Mouse (Mus musculus) olfactory bulb, adult 2 months (tissue): ENCODE measurements around the gene Tnfrsf21. TPM values are rescaled to one million over a fixed set of nuclear protein-coding genes. Genes with fewer than 3 reads are reported as not detected.

Experiments
- H3K27ac ChIP-seq: fragments of 200-500 bp; 2 replicates; pipeline ENCODE4 v1.5.1; 2012; ENCODE audit warnings: low read depth, low read length; ENCODE audit not compliant: insufficient read depth
- H3K4me1 ChIP-seq: fragments of 200-500 bp; 2 replicates; pipeline ENCODE4 v1.6.1; 2012; ENCODE audit warnings: low read length; ENCODE audit not compliant: control insufficient read depth, insufficient read depth
- H3K4me3 ChIP-seq: fragments of 200-500 bp; 2 replicates; pipeline ENCODE4 v1.5.1; 2012; ENCODE audit warnings: mild to moderate bottlenecking, low read depth, low read length, moderate library complexity; ENCODE audit not compliant: insufficient read depth
- CTCF ChIP-seq: fragments of 200-500 bp; IDR thresholded peaks from 2 replicates; pipeline ENCODE4 v1.5.1; 2012; ENCODE audit warnings: low read depth, mild to moderate bottlenecking, low read length, moderate library complexity; ENCODE audit not compliant: insufficient read depth
- POLR2A ChIP-seq: fragments of 200-500 bp; IDR thresholded peaks from 2 replicates; pipeline ENCODE4 v1.6.1; 2012; ENCODE audit warnings: mild to moderate bottlenecking, low read depth, low read length, moderate library complexity; ENCODE audit not compliant: insufficient read depth
- WGBS: fragments of 180-500 bp; shearing (Covaris S2); methylation state at CpG from one replicate; pipeline ENCODE4 v1.1.7; 2018; 5-methylcytosine and 5-hydroxymethylcytosine counted together
- polyA plus RNA-seq: library from polyadenylated mRNA; stranded (reverse); fragments of >200 nt; gene quantifications from 2 replicates; pipeline ENCODE4 v1.2.4, GENCODE M21; 2012; ENCODE audit warnings: low replicate concordance; ENCODE audit not compliant: missing spikeins, insufficient read depth, insufficient read length

Gene Tnfrsf21
- polyA plus RNA-seq, 1 experiment = not detected

DNA sequence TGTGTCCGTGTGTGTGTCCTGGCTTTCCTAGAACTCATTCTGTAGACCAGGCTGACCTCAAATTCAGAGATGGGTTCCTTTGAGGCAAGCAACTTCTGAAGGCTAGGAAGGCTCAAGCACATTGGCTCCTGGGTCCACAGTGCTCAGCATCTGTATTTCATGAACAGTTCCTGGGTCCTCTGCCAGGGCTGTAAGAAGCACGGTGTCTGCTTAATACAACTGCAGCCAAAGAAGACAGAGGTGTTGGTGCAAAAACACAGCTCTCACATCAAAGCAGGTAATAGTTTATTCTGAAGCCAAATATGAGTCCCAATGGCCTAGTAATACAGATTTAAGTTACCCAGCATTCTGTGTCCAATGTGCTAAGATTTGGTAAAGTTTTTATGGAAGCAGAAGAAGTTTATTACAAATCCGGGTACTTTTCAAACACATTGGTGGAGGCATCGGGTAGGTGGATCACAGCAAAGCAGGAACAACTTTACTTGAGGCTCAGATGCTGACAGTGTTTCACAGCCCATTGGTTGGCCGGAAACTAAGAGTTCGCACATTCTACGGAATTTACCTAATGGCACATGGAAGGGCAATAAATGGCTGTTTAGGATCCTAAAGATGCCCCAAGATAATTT lies 112.7 kb downstream of the Tnfrsf21 start:
- H3K27ac ChIP-seq = no peak overlapping the region
- 96% methylated on average over 7 of the region's 7 CpGs for WGBS
- H3K4me3 ChIP-seq = no peak overlapping the region
- TF ChIP-seq POLR2A (no peak), CTCF (no peak)
- no peaks in the 10 kb centered on the region for H3K4me1 ChIP-seq

DNA sequence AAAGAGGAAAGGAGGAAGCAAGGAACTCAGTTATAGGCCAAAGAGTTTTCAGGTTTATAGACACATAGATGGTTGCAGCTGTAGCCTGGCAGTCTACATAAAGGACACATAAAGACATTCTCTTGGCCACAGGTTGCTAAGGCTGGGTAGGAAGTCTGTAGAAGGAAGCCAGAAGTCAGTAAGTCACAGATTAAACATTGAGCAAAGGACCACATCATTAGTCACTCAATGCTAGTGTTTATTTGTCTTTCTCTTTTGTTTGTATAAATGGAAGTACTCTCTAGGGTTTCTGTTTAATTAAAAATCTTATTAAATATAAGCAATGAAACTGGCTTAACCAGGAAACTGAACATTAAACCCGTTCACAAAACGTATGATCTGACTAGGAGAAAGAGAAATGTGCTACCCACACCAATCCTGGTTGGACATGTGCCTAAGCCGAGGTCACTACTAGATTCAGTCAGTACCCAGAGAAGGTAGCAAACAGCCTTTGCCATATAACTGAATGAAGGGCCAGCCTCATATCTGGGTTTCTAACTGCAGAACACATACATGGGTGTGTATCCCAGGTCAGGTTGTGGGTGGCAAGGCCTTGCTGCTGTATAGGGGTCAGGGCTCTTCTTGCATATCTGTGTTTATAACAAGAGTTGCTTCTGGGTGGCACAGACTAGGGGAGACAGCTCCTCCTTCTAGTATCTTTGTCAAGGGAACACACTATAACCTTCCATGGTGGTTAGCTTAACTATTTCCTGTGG lies 113.9 kb downstream of the Tnfrsf21 start:
- H3K4me1 ChIP-seq = no peaks in the 10 kb centered on the region
- no peak overlapping the region for H3K27ac ChIP-seq
- 86% methylated on average over 3 of the region's 3 CpGs for WGBS
- TF ChIP-seq CTCF = no peak
- no peak for TF ChIP-seq POLR2A
- H3K4me3 ChIP-seq = no peak overlapping the region

DNA sequence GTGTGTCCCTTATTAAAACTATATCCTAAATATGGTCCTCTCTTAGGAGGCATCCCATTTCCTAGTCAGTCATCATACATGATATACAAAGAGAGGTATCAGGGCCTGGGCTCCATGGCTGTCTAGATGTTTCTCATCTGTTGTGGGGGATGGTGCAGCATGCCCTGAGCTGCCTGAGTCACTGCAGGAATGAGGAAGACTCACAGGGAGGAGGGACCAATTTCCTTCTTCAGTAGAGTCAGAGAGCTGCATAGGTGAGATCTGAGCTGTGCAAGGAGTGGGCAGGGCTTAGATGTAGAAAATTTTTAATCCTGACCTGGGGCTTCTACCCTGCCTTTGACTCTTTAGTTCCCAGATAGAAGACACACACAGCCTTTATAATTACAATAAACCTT lies 114.5 kb downstream of the Tnfrsf21 start:
- Histone ChIP-seq H3K4me3 (no peak overlapping the region), H3K4me1 (no peaks in the 10 kb centered on the region), H3K27ac (no peak overlapping the region)
- TF ChIP-seq POLR2A = no peak
- TF ChIP-seq CTCF = no peak

DNA sequence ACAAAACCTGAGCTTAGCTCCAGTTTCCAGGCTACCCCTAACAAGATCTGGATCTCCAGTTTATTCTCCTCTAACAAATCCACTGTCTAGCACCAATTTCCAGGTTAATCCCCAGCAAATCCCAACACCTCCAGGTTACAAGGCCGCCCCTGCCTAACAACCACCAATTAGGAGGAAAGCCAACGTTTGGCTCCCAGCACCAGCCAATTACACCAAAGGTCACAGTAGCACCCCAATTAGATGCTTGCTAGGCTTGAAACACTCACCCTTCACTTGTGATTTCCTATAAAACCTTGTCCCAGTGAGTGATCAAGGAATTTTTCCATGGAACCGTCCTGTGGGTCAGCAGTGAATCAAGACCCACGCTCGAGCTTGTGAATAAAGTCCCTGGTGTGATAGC lies 116.1 kb downstream of the Tnfrsf21 start:
- H3K4me1 ChIP-seq = peaks cover 5% of the 10 kb centered on the region; the same call in 1 of the 2 replicates
- H3K27ac ChIP-seq = no peak overlapping the region
- no peak for TF ChIP-seq POLR2A
- no peak for TF ChIP-seq CTCF
- WGBS = 81% methylated on average over 5 of the region's 5 CpGs
- no peak overlapping the region for H3K4me3 ChIP-seq

DNA sequence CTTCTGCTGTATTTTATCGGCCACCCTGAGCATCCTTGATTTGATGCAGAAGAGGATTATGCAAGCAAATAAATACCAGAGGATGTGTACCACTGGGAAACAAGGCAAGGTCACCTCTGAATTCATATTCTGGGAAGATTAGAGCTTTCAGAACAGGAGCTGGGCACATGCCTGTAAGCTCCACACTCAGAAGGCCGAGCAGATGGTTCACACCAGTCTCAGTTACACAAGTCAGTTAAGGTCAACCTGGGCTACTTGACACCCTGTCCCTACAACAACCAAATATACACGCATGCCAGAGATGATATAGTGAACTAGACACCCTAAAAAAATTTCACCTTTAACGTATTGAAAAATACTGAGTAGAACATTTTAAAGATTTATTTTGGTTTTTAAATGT lies 116.8 kb downstream of the Tnfrsf21 start:
- Histone ChIP-seq H3K4me3 (no peak overlapping the region), H3K4me1 (peaks cover 5% of the 10 kb centered on the region; the same call in 1 of the 2 replicates), H3K27ac (no peak overlapping the region)
- 95% methylated on average over 4 of the region's 4 CpGs for WGBS
- TF ChIP-seq POLR2A (no peak), CTCF (no peak)

DNA sequence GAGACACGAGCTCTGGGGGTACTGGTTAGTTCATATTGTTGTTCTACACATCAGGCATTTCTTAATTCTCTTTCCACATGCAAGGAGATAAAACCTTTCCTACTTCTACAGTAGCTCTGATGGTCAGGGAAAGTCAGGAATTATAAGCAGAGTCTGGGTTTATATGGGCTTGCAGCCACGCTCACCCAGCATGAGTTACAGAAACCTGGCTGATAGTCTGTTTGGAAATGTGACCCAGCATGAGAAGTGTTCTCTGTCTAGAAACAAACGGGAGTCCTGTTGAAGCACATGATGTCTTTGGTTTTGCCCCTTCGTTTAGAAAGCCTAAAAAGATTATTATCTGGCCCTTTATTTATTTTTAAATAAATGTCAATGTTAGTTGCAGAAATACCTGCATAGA lies 118.6 kb downstream of the Tnfrsf21 start:
- WGBS = 77% methylated on average over 4 of the region's 4 CpGs
- Histone ChIP-seq H3K27ac (no peak overlapping the region), H3K4me1 (peaks cover 5% of the 10 kb centered on the region; the same call in 1 of the 2 replicates), H3K4me3 (no peak overlapping the region)
- TF ChIP-seq CTCF = no peak
- TF ChIP-seq POLR2A = no peak

DNA sequence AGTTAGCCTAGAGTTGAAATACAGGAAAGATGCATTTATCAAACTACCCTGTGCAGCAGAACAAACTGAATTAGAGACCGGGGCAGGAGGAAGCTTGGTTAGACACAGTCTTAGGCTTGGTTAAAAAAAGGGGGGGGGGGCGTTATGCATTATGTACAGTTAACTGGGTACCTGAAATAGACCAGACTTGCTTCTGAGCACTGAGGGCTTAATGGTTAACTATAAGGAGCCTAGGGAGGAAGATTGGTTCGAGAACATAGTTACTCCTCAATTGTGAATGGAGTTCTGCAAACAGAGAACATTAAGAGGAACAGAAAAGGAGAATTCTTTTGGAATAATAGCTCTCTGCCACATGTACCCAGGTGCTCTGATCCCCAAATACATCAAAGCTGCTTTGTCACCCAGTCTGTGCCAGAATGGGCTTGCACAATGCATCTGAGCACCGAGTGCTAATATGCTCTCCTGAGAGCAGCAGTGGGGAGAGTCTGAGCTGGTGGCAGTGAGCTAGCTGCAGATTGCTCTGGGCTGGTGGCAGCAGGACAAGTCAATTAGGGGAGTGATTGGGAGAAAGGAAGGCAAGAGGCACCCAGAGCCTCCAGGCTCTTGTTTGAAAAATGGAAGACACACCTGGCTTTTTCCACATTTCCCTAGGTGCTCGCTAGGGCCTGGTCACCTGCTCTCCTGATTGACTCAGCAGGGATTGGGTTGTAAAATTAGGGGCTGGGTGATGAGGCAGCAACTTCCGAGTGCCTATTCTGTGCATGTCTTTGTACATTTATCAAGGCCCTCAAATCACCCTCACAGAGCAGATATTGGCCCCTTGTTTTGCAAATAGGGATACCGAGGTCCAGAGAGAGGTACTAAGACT lies 119.3 kb downstream of the Tnfrsf21 start:
- TF ChIP-seq POLR2A (no peak), CTCF (no peak)
- WGBS = 68% methylated on average over 7 of the region's 7 CpGs
- Histone ChIP-seq H3K4me3 (no peak overlapping the region), H3K27ac (no peak overlapping the region), H3K4me1 (peaks cover 5% of the 10 kb centered on the region; the same call in 1 of the 2 replicates)

DNA sequence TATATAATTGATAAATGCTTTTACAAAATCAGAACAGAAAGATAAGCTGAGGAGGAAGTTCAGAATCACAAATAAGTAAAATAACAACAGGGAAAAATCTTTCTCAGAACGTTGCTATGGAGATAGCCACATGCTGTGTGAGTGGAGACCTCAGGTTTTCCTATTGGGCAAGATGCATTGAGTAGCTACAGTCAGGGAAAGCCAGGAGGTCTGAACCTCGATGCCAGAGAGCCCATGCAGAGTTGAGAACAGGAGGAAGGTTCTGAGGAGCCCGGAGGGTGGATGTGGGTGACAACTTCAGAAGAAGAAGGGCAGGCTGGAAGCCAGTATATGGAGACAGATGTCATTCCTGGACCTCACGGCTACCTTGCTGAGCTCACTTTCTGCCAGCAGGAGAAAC lies 120.4 kb downstream of the Tnfrsf21 start:
- Histone ChIP-seq H3K4me1 (peaks cover 5% of the 10 kb centered on the region; the same call in 1 of the 2 replicates), H3K4me3 (no peak overlapping the region), H3K27ac (no peak overlapping the region)
- 46% methylated on average over 4 of the region's 4 CpGs for WGBS
- no peak for TF ChIP-seq CTCF
- no peak for TF ChIP-seq POLR2A
